Mouse (Mus musculus) MEL (cell line): Measurements from ENCODE around the gene Sec24a.

Source experiments
- CHD1 ChIP-seq: IDR thresholded peaks from 2 replicates; pipeline ENCODE4 v1.6.1; 2012; ENCODE audit warnings: low read depth, mild to moderate bottlenecking, inconsistent platforms, low read length, improper control_type of control experiment
- CTCF ChIP-seq, 3 experiments: IDR thresholded peaks in 2 of 3; conservative IDR thresholded peaks in 1 of 3; 2 replicates each; pipeline ENCODE4 v1.5.1; 2011 to 2012; ENCODE audit warnings: low read length in 3 of 3, low read depth in 2 of 3, mild to moderate bottlenecking in 2 of 3, improper control_type of control experiment in 1 of 3, inconsistent platforms in 1 of 3, mixed read lengths in 1 of 3, moderate library complexity in 1 of 3; ENCODE audit not compliant: control insufficient read depth in 1 of 3, insufficient read depth in 1 of 3, poor library complexity in 1 of 3, severe bottlenecking in 1 of 3
- TAL1 ChIP-seq: IDR thresholded peaks from 2 replicates; pipeline ENCODE4 v1.6.1; 2012; ENCODE audit warnings: mild to moderate bottlenecking, inconsistent platforms, low read length, moderate library complexity, mixed read lengths

- TF ChIP-seq TAL1 (no peak), CTCF (IDR thresholded peaks at IDR 0.05 in 2 of 3, conservative IDR thresholded peaks at IDR 0.05 in 1 of 3; ENCODE audit: control insufficient read depth in 1 of 3, insufficient read depth in 1 of 3, low read depth in 2 of 3, low read length in 3 of 3, poor library complexity in 1 of 3, severe bottlenecking in 1 of 3) (no peak), CHD1 (no peak)
These were observed 17.3 kb downstream of the Sec24a start for GRCm38 (mm10) chr11:51746096-51746495.
